In genomic region chr5:144014551-144015311, GRCm38 (mm10) we compare ENCODE assay signal across 8 mouse cellular contexts. TPM values are rescaled to one million over a fixed set of nuclear protein-coding genes. Genes with fewer than 3 reads are reported as not detected.
DNase-seq lines count a peak whose midpoint lies in the region; ATAC-seq lines count a peak whose summit lies in the region.

TSS of gene Ccz1 (minus strand) at chr5:144014877.

- peaks cover 28% of the 10 kb centered on the region for H3K36me3 ChIP-seq in heart, embryonic 14.5 days (ENCODE audit: control insufficient read depth, insufficient read depth, low read length)
- H3K36me3 ChIP-seq in liver, embryonic 13.5 days = peaks cover 27% of the 10 kb centered on the region
- peaks cover 9% of the 10 kb centered on the region for H3K36me3 ChIP-seq in stomach, embryonic 16.5 days (ENCODE audit: control insufficient read depth, insufficient read depth, low read length)

- DNase-seq in c-Kit-negative CD71-positive TER-119-positive erythroid progenitor cells, embryonic 14.5 days (ENCODE audit: low read depth, low spot score) = peak; percentile 80
- peak; percentile 69 for DNase-seq in fibroblast of lung, adult 2 months (ENCODE audit: low read depth)
- DNase-seq in kidney, postnatal 14 days = peak; percentile 87
- peak; percentile 77 for DNase-seq in liver, embryonic 13.5 days
- peak; percentile 84 for DNase-seq in neural tube, embryonic 10.5 days (ENCODE audit: extremely low spot score, low spot score)

- peak within 1 kb of the TSS; percentile 70 for H3K4me2 ChIP-seq in heart, embryonic 14.5 days (ENCODE audit: low read length)
- H3K4me2 ChIP-seq in liver, embryonic 13.5 days = peak within 1 kb of the TSS; percentile 72
- peak within 1 kb of the TSS; percentile 54 for H3K4me2 ChIP-seq in stomach, embryonic 16.5 days (ENCODE audit: low read depth, low read length)

- no peaks in the 10 kb centered on the region; a peak in 1 of 4 replicates for H3K4me1 ChIP-seq in heart, embryonic 14.5 days (ENCODE audit: control insufficient read depth in 2 of 2, insufficient read depth in 2 of 2, low read length in 2 of 2)
- peaks cover 26% of the 10 kb centered on the region for H3K4me1 ChIP-seq in liver, embryonic 13.5 days (replicated peaks)
- no peaks in the 10 kb centered on the region for H3K4me1 ChIP-seq in stomach, embryonic 16.5 days (ENCODE audit: control insufficient read depth, insufficient read depth, low read length)

- WGBS in heart, embryonic 14.5 days = 4% methylated on average over 46 of the region's 47 CpGs
- WGBS in liver, embryonic 13.5 days (ENCODE audit: insufficient replicate concordance) = 3% methylated on average over 47 of the region's 47 CpGs
- 3% methylated on average over 43 of the region's 47 CpGs for WGBS in stomach, embryonic 16.5 days

- no peaks in the 10 kb centered on the region for H3K27me3 ChIP-seq in heart, embryonic 14.5 days (ENCODE audit: control insufficient read depth, insufficient read depth, low read length)
- no peaks in the 10 kb centered on the region for H3K27me3 ChIP-seq in liver, embryonic 13.5 days
- H3K27me3 ChIP-seq in stomach, embryonic 16.5 days (ENCODE audit: control insufficient read depth, insufficient read depth, low read length) = no peaks in the 10 kb centered on the region

- peak within 1 kb of the TSS; percentile 56 to 83 for H3K27ac ChIP-seq in heart, embryonic 14.5 days (replicated peaks in 1 of 2; ENCODE audit: control insufficient read depth in 1 of 2, insufficient read depth in 1 of 2, low read depth in 2 of 2, low read length in 2 of 2)
- peak within 1 kb of the TSS; percentile 86 for H3K27ac ChIP-seq in liver, embryonic 13.5 days
- H3K27ac ChIP-seq in stomach, embryonic 16.5 days (ENCODE audit: low read length) = peak within 1 kb of the TSS; percentile 82

- H3K9me3 ChIP-seq in heart, embryonic 14.5 days (ENCODE audit: control insufficient read depth, low read length) = no peaks in the 10 kb centered on the region
- H3K9me3 ChIP-seq in liver, embryonic 13.5 days (replicated peaks) = no peaks in the 10 kb centered on the region
- no peaks in the 10 kb centered on the region for H3K9me3 ChIP-seq in stomach, embryonic 16.5 days (replicated peaks; ENCODE audit: control insufficient read depth, low read length)

- H3K4me3 ChIP-seq in heart, embryonic 14.5 days (ENCODE audit: control insufficient read depth in 1 of 2, insufficient read depth in 1 of 2, low read depth in 1 of 2, low read length in 2 of 2) = peak within 1 kb of the TSS; percentile 96 to 99
- H3K4me3 ChIP-seq in liver, embryonic 13.5 days (replicated peaks) = peak within 1 kb of the TSS; percentile 87
- peak within 1 kb of the TSS; percentile 97 for H3K4me3 ChIP-seq in stomach, embryonic 16.5 days (replicated peaks; ENCODE audit: low read length)

- peak within 1 kb of the TSS; percentile 95 for H3K9ac ChIP-seq in heart, embryonic 14.5 days (ENCODE audit: low read length)
- peak within 1 kb of the TSS; percentile 86 for H3K9ac ChIP-seq in liver, embryonic 13.5 days
- H3K9ac ChIP-seq in stomach, embryonic 16.5 days (ENCODE audit: low read length) = peak within 1 kb of the TSS; percentile 93

- peak; percentile 99 for ATAC-seq in CD4-positive, CD25-positive, alpha-beta regulatory T cell, adult 4 months
- ATAC-seq in heart, embryonic 14.5 days (ENCODE audit: insufficient number of reproducible peaks, insufficient read depth, low FRiP score, low read depth) = peak; percentile 91
- ATAC-seq in liver, embryonic 13.5 days (ENCODE audit: low read depth) = peak; percentile 100
- ATAC-seq in stomach, embryonic 16.5 days (ENCODE audit: insufficient read depth, low FRiP score) = peak; percentile 99

RNA-seq across cellular contexts. Expression of gene Ccz1, which starts in this region (rescaled TPM):
- 10 to 100 TPM; 36.3 to 36.6 TPM for polyA plus RNA-seq in CD4-positive, CD25-positive, alpha-beta regulatory T cell, adult 4 months (2017; shearing (Covaris generic))
- polyA plus RNA-seq in heart, embryonic 14.5 days (2014; fragmentation: Nextera tagmentation; extraction: Ambion mirVana) = 49.7 and 51.5 TPM in 2 replicates
- 48.8 and 58.1 TPM in 2 replicates for polyA plus RNA-seq in liver, embryonic 13.5 days (2015; fragmentation: Nextera tagmentation; extraction: Ambion mirVana)
- polyA plus RNA-seq in stomach, embryonic 16.5 days (2015; fragmentation: Nextera tagmentation; extraction: Ambion mirVana) = 72.5 and 79.7 TPM in 2 replicates

Comparison
In these comparisons a context has a peak if more than half of its experiments do, and no peak if none do; other contexts are left out.
1. Peak in every context shown above with its lines: DNase-seq, ATAC-seq, H3K4me3 ChIP-seq and H3K27ac ChIP-seq.